Mouse (Mus musculus) cerebellum, adult 18-20 months (tissue): ENCODE results near the gene Cspg4.

Source experiments
- DNase-seq, 2 experiments: peaks; one replicate each; pipeline ENCODE4 v3.0.0; 2021

Cspg4 gene

DNA sequence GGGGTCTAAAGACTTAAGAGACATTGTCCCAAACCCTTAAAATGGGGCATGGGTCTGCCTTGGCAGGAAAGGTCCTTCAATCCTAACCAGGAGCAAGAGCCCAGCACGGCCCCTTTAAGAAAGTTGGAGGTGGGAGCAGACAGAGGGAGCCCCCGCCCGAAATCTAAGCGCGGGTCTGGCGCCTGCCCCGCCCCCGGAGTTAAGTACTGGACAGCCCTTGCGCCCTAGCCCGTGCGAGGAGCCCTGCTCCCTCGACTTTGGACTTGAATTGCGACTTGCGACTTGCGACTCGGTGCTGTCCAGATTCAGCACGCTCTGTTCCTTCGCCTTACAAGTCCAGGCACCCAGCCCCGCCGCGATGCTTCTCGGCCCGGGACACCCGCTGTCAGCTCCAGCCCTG, at the start of gene Cspg4:
TSS of gene Cspg4 (plus strand) at position 202 of the 400 bp plus-strand sequence.
- no peak for DNase-seq

DNA sequence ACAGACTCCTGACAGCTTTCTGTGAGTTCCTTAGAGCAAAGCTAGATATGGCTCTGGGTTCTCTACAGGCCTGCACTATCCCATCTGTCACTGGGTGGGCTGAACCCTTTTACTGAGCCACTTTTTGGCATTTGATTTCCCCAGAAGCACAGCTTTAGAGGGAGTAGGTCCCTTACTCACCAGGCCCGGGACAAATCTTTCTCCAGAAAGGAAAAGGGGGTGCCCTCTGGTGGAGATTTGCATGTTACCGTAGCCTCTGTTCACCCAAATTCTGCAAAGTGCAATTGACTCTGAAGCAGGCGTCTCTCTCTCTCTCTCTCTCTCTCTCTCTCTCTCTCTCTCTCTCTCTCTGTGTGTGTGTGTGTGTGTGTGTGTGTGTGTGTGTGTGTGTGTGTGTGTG, 39.9 kb upstream of the Cspg4 start:
- DNase-seq: peak; percentile 55 to 58

DNA sequence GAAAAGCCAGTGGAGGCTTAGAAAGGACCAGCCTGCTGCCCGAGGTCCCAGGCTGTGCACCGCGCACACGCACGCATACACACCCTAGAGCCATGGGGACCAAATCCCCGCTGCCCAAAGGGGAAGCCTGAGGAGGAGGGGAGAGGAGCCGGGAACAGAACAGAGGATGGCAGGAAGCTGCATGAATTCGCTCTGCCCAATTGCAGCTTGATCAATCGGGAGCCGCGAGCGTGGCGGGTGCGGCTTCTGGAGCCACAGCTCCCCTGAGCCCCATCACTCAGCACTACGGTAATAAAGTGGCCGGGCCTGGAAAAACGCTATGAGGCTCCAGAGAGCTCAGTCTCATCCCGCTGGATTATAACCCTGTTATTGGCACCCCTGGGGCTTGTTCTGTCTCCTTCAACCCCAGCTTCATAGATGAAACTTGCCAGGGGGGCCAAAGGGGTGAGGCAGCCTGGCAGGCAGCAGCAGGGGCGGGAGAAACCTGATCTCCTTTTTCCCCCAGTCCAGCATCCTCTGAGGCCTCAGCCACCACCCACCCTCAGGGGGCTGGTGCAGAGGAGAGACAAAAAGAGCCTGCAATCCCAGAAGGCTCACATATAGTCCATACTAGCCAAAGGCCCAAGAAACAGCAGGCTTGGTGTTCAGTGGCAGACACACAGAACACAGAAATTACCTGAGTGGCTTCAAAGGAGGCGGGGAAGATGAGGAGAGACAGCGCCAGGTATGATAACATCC, 39.2 kb upstream of the Cspg4 start:
- peak; percentile 22 to 23 for DNase-seq

DNA sequence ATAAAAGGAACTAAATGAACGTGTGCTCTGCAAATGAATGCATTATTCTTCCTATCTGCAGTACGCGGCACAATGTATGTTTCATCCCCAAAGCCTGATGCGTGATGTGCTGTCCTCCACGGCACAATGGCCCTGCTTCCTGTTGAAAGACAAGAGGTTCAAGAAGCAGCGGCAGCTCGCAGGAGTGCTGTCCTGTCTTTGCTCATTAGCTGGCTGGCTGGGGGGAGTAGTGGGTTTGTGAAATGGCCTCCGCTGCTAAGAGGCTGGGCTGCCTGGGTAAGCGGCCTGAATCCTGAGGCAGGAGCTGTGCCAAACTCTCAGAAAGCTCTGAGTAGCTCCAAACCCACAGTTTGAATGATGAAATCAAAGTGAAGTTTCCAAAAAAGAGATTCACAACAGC, 36.7 kb upstream of the Cspg4 start:
- no peak for DNase-seq

DNA sequence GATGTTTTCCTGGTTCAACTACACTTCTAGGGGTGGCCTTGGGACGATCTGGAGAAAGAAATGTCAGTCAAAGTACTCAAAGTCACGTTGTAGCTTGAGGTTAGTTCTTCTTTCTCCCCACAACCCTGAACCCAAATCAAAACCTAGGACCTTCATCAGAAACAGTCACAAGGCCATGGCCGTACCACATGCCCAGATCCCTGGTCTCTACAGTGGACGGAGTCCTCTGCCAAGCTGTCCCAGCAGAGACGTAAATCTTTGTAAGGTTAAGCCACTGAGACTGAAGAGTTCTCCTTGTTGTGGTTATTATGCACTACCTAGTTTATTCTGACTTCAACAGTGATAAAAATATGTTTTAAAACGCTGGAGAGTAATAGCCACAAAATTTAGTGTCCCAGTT, 36.0 kb upstream of the Cspg4 start:
- DNase-seq: no peak

DNA sequence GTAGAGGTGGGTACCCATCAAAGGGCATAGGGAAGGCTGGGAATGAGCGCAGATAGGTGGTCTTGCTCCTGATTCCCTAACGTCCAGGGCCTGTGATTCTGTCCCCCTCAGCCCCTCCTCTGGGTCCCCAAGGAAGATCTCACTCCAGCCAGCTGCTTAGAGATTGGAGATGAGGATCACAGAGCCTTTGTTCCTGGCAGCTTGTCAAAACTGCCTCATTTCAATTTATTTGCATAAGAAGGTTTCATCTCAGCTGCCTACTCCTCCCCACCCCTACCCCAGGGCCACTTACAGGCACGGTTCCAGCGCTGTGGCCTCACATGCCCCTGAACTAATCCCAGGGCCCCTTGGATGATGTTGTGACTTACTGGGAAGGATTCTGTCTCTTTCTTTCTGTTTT, 34.7 kb upstream of the Cspg4 start:
- DNase-seq: no peak

DNA sequence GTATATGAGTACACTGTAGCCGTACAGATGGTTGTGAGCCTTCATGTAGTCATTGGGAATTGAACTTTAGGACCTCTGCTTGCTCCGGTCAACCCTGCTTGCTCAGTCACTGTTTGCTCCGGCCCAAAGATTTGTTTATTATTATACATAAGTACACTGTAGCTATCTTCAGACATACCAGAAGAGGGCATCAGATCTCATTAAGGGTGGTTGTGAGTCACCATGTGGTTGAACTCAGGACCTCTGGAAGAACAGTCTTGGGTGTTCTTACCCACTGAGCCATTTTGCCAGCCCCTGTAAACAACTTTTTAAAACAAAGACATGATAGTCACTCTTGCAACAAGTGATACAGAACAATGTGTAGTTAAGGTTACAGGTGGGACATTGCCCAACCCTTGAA, 32.9 kb upstream of the Cspg4 start:
- no peak for DNase-seq

DNA sequence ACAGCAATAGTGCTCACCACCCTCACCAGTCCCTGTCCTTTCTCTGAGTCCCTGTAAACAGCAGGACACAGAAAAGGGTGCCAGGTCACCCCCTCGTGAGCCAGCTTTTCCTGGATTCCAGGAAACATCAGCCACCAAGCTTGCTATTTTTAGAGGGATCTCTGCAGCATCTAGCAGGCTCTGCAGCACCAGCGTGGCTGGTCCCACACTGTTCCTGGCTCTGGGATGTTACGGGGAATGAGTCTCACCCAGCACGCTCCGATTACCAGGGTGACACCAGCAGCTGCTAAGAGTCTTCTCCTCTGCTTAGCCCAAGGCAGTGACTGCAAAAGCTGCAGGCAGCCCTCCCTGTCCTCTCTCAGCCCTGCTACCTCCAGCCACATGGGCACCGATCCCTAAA, 31.9 kb upstream of the Cspg4 start:
- DNase-seq: no peak

DNA sequence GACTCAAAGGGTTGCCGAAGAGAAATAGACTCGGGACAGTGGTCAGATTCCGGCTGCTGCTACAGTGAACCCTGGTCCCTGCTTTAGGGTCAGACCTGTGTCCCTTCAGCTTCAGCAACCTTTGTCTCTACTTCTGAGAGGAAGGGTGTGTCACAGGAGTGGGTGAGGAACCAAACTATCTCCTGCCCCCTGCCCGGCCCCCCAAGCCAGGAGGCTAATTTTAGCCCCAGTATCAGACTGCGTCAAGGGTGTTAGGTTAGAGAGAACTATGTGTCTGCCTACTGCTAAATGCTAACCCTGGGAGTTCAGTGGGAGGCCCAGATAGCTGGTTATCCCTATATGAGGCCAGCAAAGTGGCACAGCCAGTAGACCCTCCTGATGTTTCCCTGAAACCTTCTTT, 29.7 kb upstream of the Cspg4 start:
- DNase-seq: no peak

DNA sequence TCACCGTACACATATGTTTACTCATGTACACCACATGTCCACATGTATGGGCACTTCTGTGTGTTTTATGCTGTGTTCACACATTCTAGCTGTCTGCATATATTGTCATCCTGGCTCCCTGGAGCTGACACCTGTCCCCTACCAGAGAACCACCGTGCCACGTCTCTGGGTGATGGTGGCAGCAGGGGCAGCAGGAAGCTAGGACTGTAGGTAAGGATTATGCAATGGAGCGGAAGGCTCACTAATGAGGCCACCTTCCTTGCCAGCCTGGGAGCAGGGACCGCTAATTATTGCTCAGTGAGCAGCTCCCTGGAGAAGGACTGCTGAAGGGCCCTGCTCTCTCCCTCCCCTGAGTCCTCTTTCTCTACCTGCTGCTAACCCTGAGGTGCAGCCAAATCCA, 24.1 kb upstream of the Cspg4 start:
- peak; percentile 24 to 29 for DNase-seq

DNA sequence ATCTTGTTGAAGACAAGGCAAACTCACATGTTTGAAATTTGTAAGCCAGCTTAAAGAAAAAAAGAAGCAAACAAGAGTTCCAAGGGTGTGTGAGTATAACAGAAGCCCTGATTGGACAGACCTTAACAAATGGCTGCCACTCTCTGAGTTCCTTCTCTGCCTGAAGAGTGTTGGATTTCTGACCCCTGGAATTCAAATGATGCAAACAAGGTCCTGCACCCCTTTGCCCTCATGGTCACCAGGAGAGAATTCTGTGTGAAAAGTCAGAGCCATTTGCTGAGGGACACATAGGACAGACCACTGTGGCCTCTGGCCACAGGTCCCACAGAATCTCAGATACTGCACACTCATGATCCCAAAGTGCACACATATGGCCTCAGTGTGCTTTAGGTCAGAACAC, 23.0 kb upstream of the Cspg4 start:
- DNase-seq: no peak

DNA sequence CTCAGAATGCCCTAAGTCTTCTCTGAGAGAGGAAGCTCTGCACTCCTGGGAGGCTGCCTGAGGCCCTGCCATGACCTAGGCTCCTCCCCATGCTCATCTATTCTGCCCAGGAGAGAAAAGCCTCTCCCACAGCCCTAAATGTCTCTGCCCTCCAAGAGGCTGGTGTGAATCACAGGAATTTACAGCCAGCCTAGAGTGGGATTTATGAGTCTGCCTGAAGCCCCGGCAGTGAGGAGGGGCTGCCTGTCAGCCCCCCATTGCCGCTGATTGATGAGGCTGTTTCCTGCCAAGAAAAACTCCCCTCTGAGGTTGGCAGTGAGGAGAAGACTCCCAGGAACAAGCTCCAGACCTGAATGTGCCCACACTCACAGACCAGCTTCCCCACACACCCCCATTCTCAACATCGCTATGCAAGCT, 22.5 kb upstream of the Cspg4 start:
- no peak for DNase-seq

DNA sequence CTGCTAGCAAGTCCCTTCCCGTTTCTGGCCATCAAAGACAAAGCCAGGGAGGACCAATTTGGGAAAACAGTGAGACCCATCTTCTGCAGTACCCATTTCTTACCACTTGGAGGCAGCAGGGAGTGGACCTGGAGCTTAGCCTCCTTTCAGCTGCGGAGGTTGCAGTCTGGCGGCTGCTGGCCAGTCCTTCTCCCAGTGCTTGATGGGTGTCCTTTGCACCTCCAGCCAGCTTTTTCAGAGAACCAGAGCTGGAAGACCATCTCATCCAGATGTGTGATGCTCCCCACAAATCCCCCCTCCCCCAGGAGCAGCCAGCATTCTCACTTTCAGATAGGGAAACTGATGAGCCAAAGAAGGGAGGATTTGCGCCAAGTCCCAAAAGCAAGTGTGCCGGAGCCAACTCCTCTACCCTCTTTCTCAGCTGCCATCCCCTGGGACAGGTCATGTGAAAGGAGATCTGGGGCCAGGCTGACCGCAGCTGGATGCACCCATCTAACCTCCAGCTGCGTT, 21.1 kb upstream of the Cspg4 start:
- peak; percentile 80 to 81 for DNase-seq

DNA sequence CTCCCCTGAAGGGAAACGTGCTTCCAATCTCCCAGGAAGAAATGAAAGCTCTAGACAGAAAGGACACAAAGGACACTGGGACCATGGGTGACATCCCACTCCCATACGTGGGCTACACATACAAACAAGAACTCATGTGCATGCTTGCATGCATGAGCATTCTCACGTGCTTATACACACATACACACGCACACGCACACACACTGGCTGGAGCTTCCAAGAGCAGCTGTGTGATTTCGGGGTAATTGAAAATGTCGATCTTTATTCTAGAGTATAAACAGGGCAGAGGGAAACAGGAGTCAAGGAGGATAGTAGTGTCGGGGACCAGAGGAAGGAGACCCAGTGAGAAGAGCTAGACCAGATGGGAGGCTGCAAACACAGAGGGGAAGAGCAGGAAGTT, 20.2 kb upstream of the Cspg4 start:
- DNase-seq: no peak

DNA sequence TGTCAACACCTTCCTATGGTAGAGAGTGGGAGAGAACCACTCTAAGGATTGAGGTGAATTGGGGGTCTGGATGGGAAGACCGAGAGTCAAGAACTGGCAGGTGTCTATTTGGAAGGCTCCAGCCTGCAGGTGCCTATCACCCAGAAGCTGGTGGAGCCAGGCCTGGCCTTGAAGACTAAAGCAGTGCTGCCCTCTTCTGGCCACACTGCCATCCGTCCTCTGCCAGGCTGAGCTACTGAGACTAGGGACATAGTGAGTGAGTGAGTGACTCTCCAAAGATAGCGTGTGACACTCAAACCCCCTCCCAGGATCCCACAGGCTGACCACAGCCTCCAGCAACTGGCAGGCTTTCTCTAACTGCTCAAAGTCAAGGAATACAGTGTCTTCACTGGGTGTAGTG, 17.3 kb upstream of the Cspg4 start:
- peak; percentile 76 to 77 for DNase-seq

DNA sequence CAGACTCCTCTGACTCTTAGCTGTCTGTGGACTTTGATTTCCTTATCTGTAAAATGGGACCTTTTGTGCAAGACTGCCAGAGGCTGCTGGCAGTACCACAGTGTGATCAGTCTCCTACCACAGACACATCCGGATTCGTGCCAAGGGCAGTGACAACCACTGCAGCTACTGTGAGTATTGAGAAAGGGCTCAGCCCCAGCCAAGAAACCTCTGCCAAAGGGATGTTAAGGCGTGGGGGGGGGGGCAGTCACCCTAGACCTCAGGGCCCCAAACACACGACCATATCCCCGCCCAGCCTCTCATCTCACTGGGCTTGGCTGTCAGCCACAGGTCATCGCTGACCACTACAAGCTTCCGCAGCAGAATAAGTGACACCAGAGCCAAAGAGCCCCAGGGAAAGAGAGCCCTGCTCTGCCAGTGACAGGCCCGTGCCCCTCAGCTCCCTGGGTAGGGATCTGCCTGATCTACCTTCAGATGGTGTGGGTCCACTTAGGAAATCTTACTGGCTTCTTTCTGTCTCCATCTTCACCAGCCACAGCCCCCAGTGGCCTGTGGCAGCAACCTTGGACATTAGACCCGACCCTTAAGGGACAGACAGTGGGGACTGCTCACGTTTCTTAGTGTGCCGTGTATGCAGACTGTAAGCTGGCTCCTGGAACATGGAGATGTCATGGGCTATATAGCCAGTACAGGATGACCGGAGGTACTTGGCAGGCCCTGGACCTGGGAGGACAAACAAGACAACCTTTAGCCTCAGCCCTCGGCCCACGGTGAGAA, 14.5 kb upstream of the Cspg4 start:
- no peak for DNase-seq

DNA sequence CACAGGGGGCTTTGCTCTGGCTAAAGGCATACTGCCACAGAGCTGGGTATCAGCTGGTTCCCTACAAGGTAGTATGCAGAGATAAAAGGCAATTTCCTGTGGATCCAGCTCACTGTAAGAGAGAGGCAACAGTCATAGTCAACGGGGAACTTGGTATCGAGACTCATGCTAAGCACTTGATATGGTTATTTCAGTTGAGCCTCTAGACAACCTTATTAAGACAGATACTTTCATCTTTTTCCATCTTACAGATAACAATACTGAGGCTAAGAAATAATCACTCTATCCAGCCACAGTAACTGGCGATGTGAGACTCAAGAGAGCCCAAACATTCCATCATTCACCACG, 14.0 kb upstream of the Cspg4 start:
- no peak for DNase-seq

DNA sequence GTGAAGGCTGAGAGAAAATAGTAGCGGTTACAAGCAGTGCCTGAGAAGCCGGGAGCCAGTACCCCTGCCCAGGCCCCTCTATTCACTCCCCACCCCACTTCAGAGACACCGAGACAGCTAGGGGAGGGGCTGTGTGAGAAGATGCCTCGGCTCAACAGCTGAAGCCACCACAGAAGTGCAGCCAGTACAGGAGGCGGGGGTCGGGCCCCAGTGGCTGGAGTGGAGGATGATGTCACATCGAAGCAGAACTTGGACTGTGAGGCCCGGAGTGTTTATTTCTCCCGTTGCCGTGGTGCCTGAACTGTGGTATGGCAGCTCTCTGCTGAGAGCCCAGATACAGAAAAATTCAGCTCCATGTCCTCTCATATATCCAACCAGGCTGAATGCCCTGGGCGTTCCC, 13.1 kb upstream of the Cspg4 start:
- DNase-seq: no peak

DNA sequence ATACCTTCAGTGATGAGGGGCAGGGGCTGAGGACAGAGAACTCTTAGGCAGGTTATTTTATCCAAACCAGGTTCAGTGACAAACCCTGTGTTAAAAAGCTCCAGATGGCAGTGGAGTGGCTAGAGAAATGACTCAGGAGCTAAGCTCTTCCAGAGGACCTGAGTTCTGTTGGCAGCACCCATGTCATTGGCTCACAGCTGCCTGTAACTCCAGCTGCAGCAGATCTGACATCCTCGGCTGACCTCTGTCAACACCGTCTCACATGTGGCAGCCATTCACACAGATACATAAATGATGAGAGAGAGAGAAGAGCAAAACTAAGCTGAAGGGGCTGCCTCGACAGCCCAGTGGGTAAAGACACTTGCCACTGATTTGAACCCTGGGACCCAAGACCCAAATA, 7.4 kb upstream of the Cspg4 start:
- no peak for DNase-seq

DNA sequence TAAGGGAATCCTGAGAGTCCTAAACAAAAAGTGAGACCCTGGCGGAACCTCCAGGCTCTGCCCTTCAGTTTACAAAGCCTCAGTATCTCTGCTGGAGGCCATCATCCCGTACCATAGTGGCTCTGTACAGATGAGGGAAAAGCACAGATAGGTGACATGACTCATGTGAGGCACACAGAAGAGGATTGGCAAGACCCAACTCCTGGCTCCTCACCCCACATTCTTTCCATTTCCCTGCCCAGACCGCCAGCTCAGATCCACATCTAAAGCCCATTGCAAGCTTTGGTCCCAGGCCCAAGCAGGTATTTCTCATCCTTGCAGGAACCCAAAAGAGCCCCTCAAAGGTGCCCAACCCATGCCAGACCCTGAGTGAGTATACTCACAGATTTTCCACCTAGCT, 4.8 kb upstream of the Cspg4 start:
- no peak for DNase-seq

DNA sequence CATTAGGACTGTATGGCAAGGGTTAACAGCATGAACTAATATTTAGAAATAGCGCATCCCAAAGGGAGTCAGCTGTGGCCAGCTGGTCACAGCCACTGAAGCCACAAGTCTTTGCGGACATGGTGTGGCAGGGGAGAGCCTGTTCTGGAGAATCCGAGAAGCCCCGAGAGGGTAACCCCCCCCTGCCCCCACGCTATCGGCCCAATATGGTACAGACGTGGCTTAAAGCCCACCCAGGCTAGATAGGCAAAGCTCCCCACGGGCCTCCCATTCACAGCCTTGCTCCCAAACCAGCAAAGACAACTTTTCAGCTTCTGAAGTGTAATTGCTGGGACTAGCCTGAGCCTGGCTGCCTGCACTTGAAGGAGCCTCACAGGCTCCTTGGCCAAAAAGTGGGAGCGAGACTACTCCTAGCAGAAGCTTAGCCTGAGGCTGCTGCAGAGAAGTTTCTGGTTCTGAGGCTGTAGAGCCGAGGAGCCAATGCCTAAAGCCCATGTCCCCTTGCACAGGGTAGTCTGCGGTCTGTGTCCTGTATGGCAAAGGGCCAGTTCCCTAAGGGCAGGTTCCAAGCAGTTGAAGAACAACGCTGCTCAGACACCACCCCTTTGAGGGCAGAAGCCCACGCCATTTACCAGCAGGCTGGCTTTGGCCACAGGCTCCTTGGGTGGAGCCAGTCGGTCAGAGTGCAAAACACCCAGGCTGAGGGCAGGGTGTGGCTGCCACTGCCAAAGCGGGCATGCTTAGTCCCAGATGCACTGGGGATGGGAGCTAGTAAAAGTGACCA, 4.2 kb upstream of the Cspg4 start:
- no peak for DNase-seq

DNA sequence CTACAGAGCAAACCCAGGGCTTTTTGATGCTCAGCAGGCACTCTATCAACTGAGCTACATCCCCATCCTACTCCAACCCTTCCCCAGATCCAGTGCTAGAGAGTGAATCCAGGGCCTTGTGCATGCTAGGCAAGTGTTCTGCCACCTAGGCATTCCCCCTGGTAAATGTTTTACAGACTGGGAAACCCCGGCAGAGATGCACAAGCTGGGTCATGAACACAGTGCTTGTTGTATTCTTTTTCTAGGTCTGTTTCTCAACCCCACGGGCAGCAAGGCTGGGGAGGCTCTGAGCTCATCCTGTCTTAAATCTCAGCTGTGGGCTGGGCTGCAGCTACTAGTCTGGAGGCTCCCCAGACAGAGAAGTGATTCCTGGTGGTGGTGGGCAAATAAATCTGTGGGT, 2.0 kb upstream of the Cspg4 start:
- DNase-seq: no peak

DNA sequence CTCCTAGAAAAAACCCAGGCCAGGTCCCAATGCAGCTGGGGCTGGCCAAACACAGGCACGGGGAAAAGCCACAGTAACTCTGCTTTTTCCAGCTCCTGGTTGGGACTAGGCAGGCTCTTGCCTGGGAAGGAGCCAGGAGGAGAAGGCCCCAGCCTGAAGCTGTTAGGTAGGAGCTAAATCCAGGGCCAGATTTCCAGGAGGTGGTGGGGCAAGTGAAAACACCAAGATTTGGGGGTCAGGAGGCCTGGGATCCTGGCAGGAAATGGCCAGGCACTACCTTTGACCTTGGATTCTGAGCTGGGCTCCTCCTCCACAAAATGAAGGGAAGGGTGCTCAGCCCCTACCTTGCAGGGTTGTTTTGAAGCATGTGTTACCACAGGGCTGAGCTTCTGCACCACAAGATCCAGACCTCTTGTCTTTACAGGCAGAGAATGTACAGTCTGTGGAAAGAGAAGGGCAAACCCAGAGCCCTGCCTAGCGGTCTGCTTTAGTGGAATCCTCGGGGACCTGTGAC, 560 bp upstream of the Cspg4 start, which contains the start of gene Odf3l1:
TSS of gene Odf3l1 (minus strand) at position 464 of the 514 bp plus-strand sequence.
- DNase-seq: no peak
